22 mouse cellular contexts compared by ENCODE assay signal in genomic region chr6:101905029-101905342, GRCm38 (mm10).
DNase-seq lines count a peak whose midpoint lies in the region; ATAC-seq and TF ChIP-seq lines count a peak whose summit lies in the region.
"Had no signal": no experiment of that assay in that cellular context is flagged by ENCODE, and none has a peak within 500 bp of the region (broad histone marks: within the 10 kb centered on the region; RNA-seq: fewer than 3 reads in every experiment).

No protein-coding gene starts in this region.

- H3K4me1 ChIP-seq in lung, embryonic 14.5 days (ENCODE audit: insufficient read depth), result no peaks in the 10 kb centered on the region
- H3K4me1 ChIP-seq in lung, embryonic 15.5 days, result 0 out of 2 replicates have a peak, but pooled peaks cover 4% of the 10 kb centered on the region
- no peaks in the 10 kb centered on the region for H3K4me1 ChIP-seq in lung, adult 2 months (ENCODE audit: control insufficient read depth, insufficient read depth, low read length)
- H3K4me1 ChIP-seq in lung, embryonic 16.5 days (replicated peaks; ENCODE audit: control insufficient read depth, insufficient read depth, low read length), result no peaks in the 10 kb centered on the region
- no peaks in the 10 kb centered on the region for H3K4me1 ChIP-seq in lung, postnatal 0 days (ENCODE audit: insufficient read depth, low read depth, low read length)

- no peak for TF ChIP-seq EP300 in lung, postnatal 0 days (IDR thresholded peaks at IDR 0.05)

- no peaks in the 10 kb centered on the region for H3K36me3 ChIP-seq in lung, embryonic 14.5 days (ENCODE audit: insufficient read depth)
- H3K36me3 ChIP-seq in lung, embryonic 15.5 days, result no peaks in the 10 kb centered on the region
- H3K36me3 ChIP-seq in lung, embryonic 16.5 days (ENCODE audit: control insufficient read depth, insufficient read depth, low read length), result no peaks in the 10 kb centered on the region
- no peaks in the 10 kb centered on the region for H3K36me3 ChIP-seq in lung, postnatal 0 days (ENCODE audit: insufficient read depth, low read length)
- H3K36me3 ChIP-seq: G1E had no signal

- no peaks in the 10 kb centered on the region for H3K9me3 ChIP-seq in lung, embryonic 14.5 days (ENCODE audit: low read depth, low read length)
- H3K9me3 ChIP-seq in lung, embryonic 15.5 days, result no peaks in the 10 kb centered on the region
- no peaks in the 10 kb centered on the region for H3K9me3 ChIP-seq in lung, embryonic 16.5 days (ENCODE audit: control insufficient read depth, low read length)
- H3K9me3 ChIP-seq in lung, postnatal 0 days (ENCODE audit: low read length), result no peaks in the 10 kb centered on the region
- H3K9me3 ChIP-seq: G1E had no signal

- no peak overlapping the region for H3K4me3 ChIP-seq in lung, embryonic 14.5 days (ENCODE audit: low read depth, low read length)
- no peak overlapping the region for H3K4me3 ChIP-seq in lung, embryonic 15.5 days
- no peak overlapping the region for H3K4me3 ChIP-seq in lung, adult 2 months (replicated peaks; ENCODE audit: extremely low read depth, low read depth, low read length)
- H3K4me3 ChIP-seq in lung, embryonic 16.5 days (ENCODE audit: low read length), result no peak overlapping the region
- H3K4me3 ChIP-seq in lung, postnatal 0 days (ENCODE audit: low read depth, low read length), result no peak overlapping the region

- no peak for TF ChIP-seq POLR2A in lung, adult 2 months (IDR thresholded peaks at IDR 0.05; ENCODE audit: borderline replicate concordance, extremely low read depth, low read depth, low read length)

- peak; percentile 76; the same call in 1 of the 2 replicates for ATAC-seq in lung, embryonic 14.5 days (ENCODE audit: insufficient read depth)
- peak; percentile 31; the same call in 1 of the 2 replicates for ATAC-seq in lung, embryonic 15.5 days (ENCODE audit: borderline replicate concordance, extremely low read depth, low FRiP score, low TSS enrichment)
- ATAC-seq in lung, embryonic 16.5 days (ENCODE audit: low read depth), result peak; percentile 54
- ATAC-seq in lung, postnatal 0 days, result peak; percentile 17; the same call in 1 of the 2 replicates
- ATAC-seq: activated CD4-positive, CD25-positive, alpha-beta regulatory T cell, adult 4 months; CD4-positive, CD25-positive, alpha-beta regulatory T cell, adult 4 months; Patski had no signal

- DNase-seq in lung, embryonic 14.5 days, result no peak
- DNase-seq in lung, adult 18-20 months, result no peak
- no peak for DNase-seq in lung, adult 2 months
- no peak for DNase-seq in lung, postnatal 25 days (ENCODE audit: low spot score)
- DNase-seq in lung, postnatal 0 days (ENCODE audit: low spot score), result no peak
- DNase-seq in lung, postnatal 10 days, result no peak
- DNase-seq: adrenal gland, adult 2 months; adrenal gland, adult 8-10 months; adrenal gland, postnatal 10 days; adrenal gland, postnatal 14 days; adrenal gland, postnatal 25 days; adrenal gland, postnatal 36 days; B cell, adult 2 months; cerebellum, adult 11 months; cerebellum, adult 11-12 months had no signal

- 89% methylated on average over 2 of the region's 2 CpGs for WGBS in lung, embryonic 14.5 days
- 71% methylated on average over 2 of the region's 2 CpGs for WGBS in lung, embryonic 15.5 days
- 74% methylated on average over 2 of the region's 2 CpGs for WGBS in lung, adult 2 months
- whole genome bisulfite sequencing in lung, embryonic 16.5 days, result 77% methylated on average over 2 of the region's 2 CpGs
- 71% methylated on average over 2 of the region's 2 CpGs for WGBS in lung, postnatal 0 days

- H3K27ac ChIP-seq in lung, embryonic 14.5 days (ENCODE audit: low read depth), result no peak overlapping the region
- no peak overlapping the region for H3K27ac ChIP-seq in lung, embryonic 15.5 days
- 0 out of 2 replicates have a peak overlapping the region, but pooled peaks have one; percentile 0 for H3K27ac ChIP-seq in lung, embryonic 16.5 days (ENCODE audit: low read length)
- no peak overlapping the region for H3K27ac ChIP-seq in lung, postnatal 0 days (ENCODE audit: low read length)

- no peak overlapping the region for H3K4me2 ChIP-seq in lung, embryonic 14.5 days
- no peak overlapping the region for H3K4me2 ChIP-seq in lung, embryonic 15.5 days
- H3K4me2 ChIP-seq in lung, embryonic 16.5 days (ENCODE audit: low read depth, low read length), result no peak overlapping the region
- H3K4me2 ChIP-seq in lung, postnatal 0 days (replicated peaks; ENCODE audit: low read depth, low read length), result no peak overlapping the region

- no peak overlapping the region for H3K9ac ChIP-seq in lung, embryonic 14.5 days
- no peak overlapping the region for H3K9ac ChIP-seq in lung, embryonic 15.5 days
- no peak overlapping the region for H3K9ac ChIP-seq in lung, embryonic 16.5 days (ENCODE audit: low read length)
- H3K9ac ChIP-seq in lung, postnatal 0 days (replicated peaks; ENCODE audit: low read depth), result no peak overlapping the region

- no peak for TF ChIP-seq CTCF in lung, embryonic 14.5 days (IDR thresholded peaks at IDR 0.05; ENCODE audit: low read depth)
- TF ChIP-seq CTCF in lung, adult 2 months (IDR thresholded peaks at IDR 0.05; ENCODE audit: insufficient read depth, low read length), result no peak
- TF ChIP-seq CTCF in lung, postnatal 0 days (IDR thresholded peaks at IDR 0.05), result no peak

- H3K27me3 ChIP-seq in lung, embryonic 14.5 days (ENCODE audit: insufficient read depth, low read length), result no peaks in the 10 kb centered on the region
- no peaks in the 10 kb centered on the region for H3K27me3 ChIP-seq in lung, embryonic 15.5 days
- no peaks in the 10 kb centered on the region for H3K27me3 ChIP-seq in lung, embryonic 16.5 days (ENCODE audit: control insufficient read depth, insufficient read depth, low read depth, low read length)
- H3K27me3 ChIP-seq in lung, postnatal 0 days (replicated peaks; ENCODE audit: insufficient read depth, low read length), result no peaks in the 10 kb centered on the region
- H3K27me3 ChIP-seq: CH12.LX, Patski had no signal

Comparison
In these comparisons a context has a peak if more than half of its experiments do, and no peak if none do; other contexts are left out.
1. ATAC-seq: peak in every context shown above with its lines; median percentile 76 in lung, embryonic 14.5 days; 54 in lung, embryonic 16.5 days; 31 in lung, embryonic 15.5 days; 17 in lung, postnatal 0 days.